8 mouse cellular contexts compared by ENCODE assay signal in genomic region chr10:39629746-39630552, GRCm38 (mm10). TPM values are rescaled to one million over a fixed set of nuclear protein-coding genes. Genes with fewer than 3 reads are reported as not detected.
DNase-seq lines count a peak whose midpoint lies in the region; ATAC-seq and TF ChIP-seq lines count a peak whose summit lies in the region.
"Had no signal": no experiment of that assay in that cellular context is flagged by ENCODE, and none has a peak within 500 bp of the region (broad histone marks: within the 10 kb centered on the region; RNA-seq: fewer than 3 reads in every experiment).

No protein-coding gene starts in this region.

- H3K27me3 ChIP-seq in E14TG2a.4 (ENCODE audit: insufficient read depth, low read length), result no peaks in the 10 kb centered on the region
- H3K27me3 ChIP-seq in embryonic facial prominence, embryonic 10.5 days (replicated peaks; ENCODE audit: low read depth, poor library complexity, severe bottlenecking), result no peaks in the 10 kb centered on the region
- H3K27me3 ChIP-seq in heart, embryonic 16.5 days (ENCODE audit: control insufficient read depth, insufficient read depth, low read length), result no peaks in the 10 kb centered on the region

- peak overlapping the region; percentile 38; the same call in 1 of the 2 replicates for H3K9ac ChIP-seq in heart, embryonic 16.5 days (ENCODE audit: low read length)
- H3K9ac ChIP-seq: liver, embryonic 14.5 days had no signal

- H3K4me2 ChIP-seq in heart, embryonic 16.5 days (ENCODE audit: low read depth, low read length), result peak overlapping the region; percentile 58

- peaks cover 40% of the 10 kb centered on the region for H3K36me3 ChIP-seq in E14TG2a.4 (ENCODE audit: insufficient read depth, low read length)
- H3K36me3 ChIP-seq in embryonic facial prominence, embryonic 10.5 days (replicated peaks), result peaks cover 7% of the 10 kb centered on the region
- H3K36me3 ChIP-seq in heart, embryonic 16.5 days (ENCODE audit: control insufficient read depth, insufficient read depth), result peaks cover 15% of the 10 kb centered on the region

- peak overlapping the region; percentile 30; the same call in 1 of the 2 replicates for H3K4me3 ChIP-seq in E14TG2a.4 (replicated peaks; ENCODE audit: low read length)
- no peak overlapping the region for H3K4me3 ChIP-seq in embryonic facial prominence, embryonic 10.5 days
- H3K4me3 ChIP-seq in heart, embryonic 16.5 days (ENCODE audit: low read length), result peak overlapping the region; percentile 36

- ATAC-seq in heart, embryonic 16.5 days (replicated peaks; ENCODE audit: extremely low read depth, insufficient read depth, low FRiP score), result peak; percentile 55; the same call in 1 of the 2 replicates
- no peak for ATAC-seq in monocyte, adult 5-6 weeks (replicated peaks; ENCODE audit: insufficient number of reproducible peaks, low FRiP score, low TSS enrichment, poor library complexity, severe bottlenecking)

- H3K9me3 ChIP-seq in E14TG2a.4 (ENCODE audit: low read length), result no peaks in the 10 kb centered on the region
- H3K9me3 ChIP-seq in embryonic facial prominence, embryonic 10.5 days, result no peaks in the 10 kb centered on the region
- no peaks in the 10 kb centered on the region for H3K9me3 ChIP-seq in heart, embryonic 16.5 days (replicated peaks; ENCODE audit: control insufficient read depth, low read length)

- H3K4me1 ChIP-seq in E14TG2a.4 (replicated peaks; ENCODE audit: low read depth, low read length), result peaks cover 93% of the 10 kb centered on the region
- peaks cover 76% of the 10 kb centered on the region for H3K4me1 ChIP-seq in embryonic facial prominence, embryonic 10.5 days
- peaks cover 40% of the 10 kb centered on the region for H3K4me1 ChIP-seq in heart, embryonic 16.5 days (ENCODE audit: control insufficient read depth, insufficient read depth, low read length)

- no peak for TF ChIP-seq CTCF in E14TG2a.4 (conservative IDR thresholded peaks at IDR 0.05; ENCODE audit: low read length)

- H3K27ac ChIP-seq in embryonic facial prominence, embryonic 10.5 days (replicated peaks), result peak overlapping the region; percentile 15
- peak overlapping the region; percentile 88 for H3K27ac ChIP-seq in heart, embryonic 16.5 days (ENCODE audit: low read length)
- H3K27ac ChIP-seq: liver, embryonic 14.5 days had no signal

- 67% methylated on average over 18 of the region's 18 CpGs for WGBS in embryonic facial prominence, embryonic 10.5 days
- WGBS in heart, embryonic 16.5 days, result 30% methylated on average over 18 of the region's 18 CpGs

- no peak for DNase-seq in embryonic facial prominence, embryonic 10.5 days (ENCODE audit: low spot score)
- peak; percentile 85 for DNase-seq in layer of hippocampus, adult 9-11 months
- peak; percentile 67 to 88 for DNase-seq in lung, postnatal 4 days
- DNase-seq in gastrocnemius, postnatal 25 days, result no peak

RNA-seq across cellular contexts. Expression of gene Traf3ip2, which starts 17.2 kb away (rescaled TPM):
- polyA plus RNA-seq in embryonic facial prominence, embryonic 10.5 days (2016; fragmentation: Nextera tagmentation; extraction: Ambion mirVana), result 12.9 and 14.8 TPM in 2 replicates
- polyA plus RNA-seq in heart, embryonic 16.5 days (2015; fragmentation: Nextera tagmentation; extraction: Ambion mirVana), result 10.7 and 12.5 TPM in 2 replicates
- total RNA-seq in monocyte, adult 5-6 weeks (2017), result 12.2 to 14.9 TPM (median 13.4 TPM) in 3 replicates
- 1 to 10 TPM; 4.8 to 5.7 TPM for total RNA-seq in gastrocnemius, postnatal 25 days (2021)

Comparison
In these comparisons a context has a peak if more than half of its experiments do, and no peak if none do; other contexts are left out.
1. DNase-seq: peak in layer of hippocampus, adult 9-11 months (single experiment) and lung, postnatal 4 days (2 of 2); none in embryonic facial prominence, embryonic 10.5 days (single experiment) and gastrocnemius, postnatal 25 days (single experiment).